Mouse (Mus musculus) heart, adult 2 months (tissue): ENCODE data around the gene Ppfibp2. TPM values are rescaled to one million over a fixed set of nuclear protein-coding genes. Genes with fewer than 3 reads are reported as not detected.
A peak's percentile ranks its signal among the peaks of the same experiment; 100 is the strongest.

Experiments
- DNase-seq, 2 experiments: peaks; one replicate each; pipeline ENCODE4 v3.0.0; 2021
- H3K27ac ChIP-seq: fragments of 200-600 bp; 2 replicates; pipeline ENCODE4 v1.8.1; 2022
- H3K27me3 ChIP-seq: fragments of 200-500 bp; 2 replicates; pipeline ENCODE4 v1.6.1; 2012; ENCODE audit warnings: mild to moderate bottlenecking, low read length, inconsistent platforms, mixed read lengths; ENCODE audit not compliant: control insufficient read depth, insufficient read depth
- H3K36me3 ChIP-seq: fragments of 200-500 bp; 2 replicates; pipeline ENCODE4 v1.6.1; 2012; ENCODE audit warnings: low read length, inconsistent platforms; ENCODE audit not compliant: control insufficient read depth, insufficient read depth
- H3K4me1 ChIP-seq: fragments of 200-500 bp; 2 replicates; pipeline ENCODE4 v1.6.1; 2011; ENCODE audit warnings: low read length; ENCODE audit not compliant: control insufficient read depth, insufficient read depth
- H3K4me3 ChIP-seq: fragments of 200-600 bp; 2 replicates; pipeline ENCODE4 v1.8.1; 2022
- H3K79me2 ChIP-seq: fragments of 200-500 bp; replicated peaks from 2 replicates; pipeline ENCODE4 v1.6.1; 2012; ENCODE audit warnings: mild to moderate bottlenecking, inconsistent platforms, low read length, moderate library complexity, mixed read lengths; ENCODE audit not compliant: control insufficient read depth, insufficient read depth
- H3K9ac ChIP-seq: fragments of 200-500 bp; 2 replicates; pipeline ENCODE4 v1.6.1; 2012; ENCODE audit warnings: low read depth, mild to moderate bottlenecking, control low read depth, inconsistent platforms, low read length, mixed read lengths
- CTCF ChIP-seq: fragments of 200-600 bp; IDR thresholded peaks from 2 replicates; pipeline ENCODE4 v1.8.1; 2022; ENCODE audit warnings: antibody characterized with exemption, mild to moderate bottlenecking, moderate library complexity
- EP300 ChIP-seq: fragments of 200-500 bp; IDR thresholded peaks from 2 replicates; pipeline ENCODE4 v1.6.1; 2011; ENCODE audit warnings: low read depth, low read length, control low read depth; ENCODE audit not compliant: insufficient read depth
- POLR2A ChIP-seq: fragments of 200-500 bp; IDR thresholded peaks from 2 replicates; pipeline ENCODE4 v1.6.1; 2011; ENCODE audit warnings: mild to moderate bottlenecking, low read depth, low read length, control low read depth; ENCODE audit not compliant: insufficient read depth
- WGBS: fragments of 180-500 bp; shearing (Covaris S2); methylation state at CpG from one replicate; pipeline ENCODE4 v1.1.7; 2018; 5-methylcytosine and 5-hydroxymethylcytosine counted together
- intact Hi-C: fragments of 180-260 bp; cut with DNase I; formaldehyde crosslinking; loops from one replicate; pipeline ENCODE4 v1.15.1; 2025
- polyA plus RNA-seq: library from polyadenylated mRNA; depleted of rRNA; stranded (reverse); fragments of >200 nt; gene quantifications from 2 replicates; pipeline ENCODE4 v1.2.3, GENCODE M21; 2012
- total RNA-seq, 2 experiments: library from RNA; stranded (reverse); gene quantifications; 2 replicates each; pipeline ENCODE4 v1.2.3; 2021

Gene Ppfibp2
- total and polyA plus RNA-seq, 3 experiments = 17.4 to 20.1 (median 19.9) TPM

DNA sequence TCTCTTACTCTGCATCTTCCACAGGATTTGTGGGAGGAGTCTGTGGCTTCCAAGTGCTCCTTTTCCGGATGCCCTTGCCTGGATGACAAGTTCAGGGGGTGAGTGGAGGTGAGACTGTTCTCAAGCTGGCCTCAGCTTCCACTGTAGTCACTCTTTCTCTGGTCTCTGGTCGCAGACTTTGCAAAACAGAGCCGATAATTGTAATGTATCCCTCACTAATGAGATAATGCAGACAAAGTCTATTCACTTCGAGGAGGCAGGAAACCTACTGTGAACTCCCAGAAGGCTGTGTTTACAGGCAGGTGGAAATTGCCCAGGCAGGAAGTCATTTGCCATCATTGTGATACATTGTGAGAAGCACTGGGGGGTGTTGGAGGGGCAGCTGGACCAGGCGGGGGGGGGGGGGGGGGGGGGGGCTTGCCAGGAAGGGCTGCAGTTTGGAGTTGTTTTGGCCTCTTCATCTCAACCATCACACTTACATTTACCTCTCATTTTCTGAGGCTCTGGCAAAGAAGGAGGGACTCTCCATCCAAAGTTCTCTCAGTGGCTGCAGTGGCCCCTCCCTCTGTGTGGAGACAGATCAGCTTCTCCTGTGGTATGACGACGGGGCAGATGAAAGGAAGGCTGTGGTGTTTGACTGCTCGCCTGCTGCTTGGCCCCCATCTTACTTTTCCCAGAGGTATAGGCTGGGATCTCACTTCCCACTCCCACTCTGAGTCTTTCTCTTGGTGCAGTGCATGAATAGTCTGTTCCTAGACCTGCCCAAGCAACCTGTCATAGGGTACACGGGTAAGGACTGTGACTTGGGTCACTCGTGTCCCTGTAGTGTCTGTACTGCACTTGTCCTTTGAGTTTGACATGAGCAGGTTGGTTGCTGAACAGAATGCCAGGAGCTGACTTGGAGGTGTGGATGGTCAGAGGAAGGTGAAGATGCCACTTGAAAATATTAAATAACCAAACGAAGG is 23.3 kb downstream of the Ppfibp2 start:
- Histone ChIP-seq H3K27ac (no peak overlapping the region), H3K4me1 (peaks cover 3% of the 10 kb centered on the region), H3K9ac (no peak overlapping the region), H3K79me2 (no peaks in the 10 kb centered on the region), H3K27me3 (no peaks in the 10 kb centered on the region), H3K36me3 (no peaks in the 10 kb centered on the region), H3K4me3 (no peak overlapping the region)
- TF ChIP-seq EP300 (no peak), CTCF (no peak), POLR2A (no peak)
- no peak for DNase-seq
- intact Hi-C loops = no loop called here
- 33% methylated on average over 11 of the region's 11 CpGs for WGBS

GRCm38 (mm10) chr7:107619225-107619624 is 24.2 kb downstream of the Ppfibp2 start:
- Histone ChIP-seq H3K27ac (no peak overlapping the region), H3K4me1 (peaks cover 3% of the 10 kb centered on the region), H3K27me3 (no peaks in the 10 kb centered on the region), H3K79me2 (no peaks in the 10 kb centered on the region), H3K9ac (no peak overlapping the region), H3K4me3 (no peak overlapping the region), H3K36me3 (no peaks in the 10 kb centered on the region)
- 51% methylated on average over 4 of the region's 4 CpGs for WGBS
- peak in 1 of 2 experiments; percentile 24 for DNase-seq
- intact Hi-C loops = no loop called here
- TF ChIP-seq POLR2A = no peak
- no peak for TF ChIP-seq CTCF
- TF ChIP-seq EP300 = no peak

- no peak overlapping the region for H3K9ac ChIP-seq
- H3K27ac ChIP-seq = no peak overlapping the region
- intact Hi-C loops = no loop called here
These were observed 25.1 kb downstream of the Ppfibp2 start for GRCm38 (mm10) chr7:107620137-107620536.

DNA sequence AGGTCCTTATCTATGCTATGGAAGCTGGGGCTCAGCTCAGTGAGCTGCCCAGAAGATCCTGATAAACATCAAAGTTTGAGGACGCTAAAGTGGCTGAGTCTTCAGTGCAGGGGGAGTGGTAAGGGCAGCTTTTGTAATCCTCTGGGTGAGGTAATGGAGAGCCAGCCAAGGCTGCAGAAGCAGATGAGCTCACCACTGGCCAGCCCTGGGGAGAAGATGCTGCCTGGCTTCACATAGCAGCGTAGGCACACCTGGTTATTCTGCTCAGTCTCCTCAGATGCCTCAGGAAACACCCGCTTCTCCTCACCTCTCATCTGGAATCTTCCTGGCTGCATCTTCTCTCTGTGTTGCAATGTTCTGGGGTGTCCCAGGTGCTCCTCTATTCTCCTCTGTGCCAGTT is 29.4 kb downstream of the Ppfibp2 start:
- no peak for DNase-seq
- WGBS = 46% methylated on average over 3 of the region's 3 CpGs
- Histone ChIP-seq H3K9ac (no peak overlapping the region), H3K27ac (no peak overlapping the region), H3K27me3 (no peaks in the 10 kb centered on the region), H3K36me3 (no peaks in the 10 kb centered on the region), H3K4me1 (peaks cover under 1% of the 10 kb centered on the region; the same call in 1 of the 2 replicates), H3K79me2 (no peaks in the 10 kb centered on the region), H3K4me3 (no peak overlapping the region)
- intact Hi-C loops = no loop called here
- TF ChIP-seq POLR2A (no peak), EP300 (no peak), CTCF (no peak)

More at GRCm38 (mm10) chr7:107620137-107620536, 25.1 kb downstream of the Ppfibp2 start:
- DNase-seq = no peak
- Histone ChIP-seq H3K27me3 (no peaks in the 10 kb centered on the region), H3K36me3 (no peaks in the 10 kb centered on the region), H3K4me1 (peaks cover 3% of the 10 kb centered on the region), H3K4me3 (no peak overlapping the region), H3K79me2 (no peaks in the 10 kb centered on the region)
- TF ChIP-seq POLR2A (no peak), CTCF (no peak), EP300 (no peak)
- 63% methylated on average over 3 of the region's 3 CpGs for WGBS

- Histone ChIP-seq H3K27me3 (no peaks in the 10 kb centered on the region), H3K4me3 (no peak within 1 kb of the TSS), H3K4me1 (no peaks in the 10 kb centered on the region), H3K9ac (no peak within 1 kb of the TSS), H3K27ac (no peak within 1 kb of the TSS), H3K79me2 (no peaks in the 10 kb centered on the region), H3K36me3 (no peaks in the 10 kb centered on the region)
- 86% methylated on average over 2 of the region's 2 CpGs for WGBS
- DNase-seq = no peak
- no peak for TF ChIP-seq POLR2A
- TF ChIP-seq EP300 = no peak
- TF ChIP-seq CTCF = no peak
- intact Hi-C loops = no loop called here
These were observed 30.1 kb downstream of the Ppfibp2 start, which contains the start of gene 5330417H12Rik for GRCm38 (mm10) chr7:107625061-107625460. TSS of gene 5330417H12Rik (minus strand) at chr7:107625161.

GRCm38 (mm10) chr7:107625781-107626180 is 30.8 kb downstream of the Ppfibp2 start:
- H3K79me2 ChIP-seq = no peaks in the 10 kb centered on the region
- intact Hi-C loops = no loop called here
- H3K27me3 ChIP-seq = no peaks in the 10 kb centered on the region
- no peak overlapping the region for H3K27ac ChIP-seq
- no peak overlapping the region for H3K9ac ChIP-seq
- H3K4me3 ChIP-seq = no peak overlapping the region
- WGBS = 87% methylated on average over 6 of the region's 6 CpGs
- H3K36me3 ChIP-seq = no peaks in the 10 kb centered on the region
- no peaks in the 10 kb centered on the region for H3K4me1 ChIP-seq
- DNase-seq = no peak
- TF ChIP-seq CTCF (no peak), POLR2A (no peak), EP300 (no peak)
